ENCODE assay signal across 28 mouse cellular contexts in genomic region chr13:92969579-92969978, GRCm38 (mm10).
"Had no signal": no experiment of that assay in that cellular context is flagged by ENCODE, and none has a peak within 500 bp of the region (broad histone marks: within the 10 kb centered on the region; RNA-seq: fewer than 3 reads in every experiment).

No protein-coding gene starts in this region.

- DNase-seq: gastrocnemius, adult 2 months; gastrocnemius, postnatal 10 days; gastrocnemius, postnatal 36 days; heart, adult 2 months; heart, postnatal 10 days; heart, postnatal 4 days; kidney, adult 18-20 months; kidney, adult 8-10 months; kidney, postnatal 10 days; kidney, postnatal 25 days; kidney, postnatal 4 days; layer of hippocampus, adult 9-11 months; layer of hippocampus, postnatal 36 days; liver; liver, embryonic 13.5 days had no signal

- H3K9ac ChIP-seq: heart, embryonic 12.5 days; hindbrain, embryonic 12.5 days; hindbrain, embryonic 14.5 days; intestine, embryonic 15.5 days; limb, embryonic 12.5 days; liver, embryonic 13.5 days; liver, embryonic 15.5 days had no signal

- H3K9me3 ChIP-seq: heart, embryonic 10.5 days; heart, embryonic 12.5 days; hindbrain, embryonic 10.5 days; hindbrain, embryonic 12.5 days; intestine, embryonic 15.5 days; limb, embryonic 10.5 days; limb, embryonic 12.5 days; liver, embryonic 13.5 days; liver, embryonic 15.5 days had no signal

- H3K27me3 ChIP-seq: heart, embryonic 12.5 days; hindbrain, embryonic 12.5 days; intestine, embryonic 15.5 days; limb, embryonic 12.5 days; liver, embryonic 13.5 days; liver, embryonic 15.5 days had no signal

- H3K4me3 ChIP-seq: gastrocnemius, adult 2 months; heart, adult 2 months; heart, embryonic 10.5 days; heart, embryonic 12.5 days; hindbrain, embryonic 10.5 days; hindbrain, embryonic 12.5 days; intestine, embryonic 15.5 days; limb, embryonic 10.5 days; limb, embryonic 12.5 days; liver, embryonic 13.5 days; liver, embryonic 15.5 days had no signal

- H3K27ac ChIP-seq: gastrocnemius, adult 2 months; heart, adult 2 months; heart, embryonic 10.5 days; hindbrain, embryonic 10.5 days; hindbrain, embryonic 12.5 days; hindbrain, embryonic 14.5 days; intestine, embryonic 15.5 days; limb, embryonic 10.5 days; limb, embryonic 12.5 days; liver, embryonic 13.5 days; liver, embryonic 15.5 days had no signal

- ATAC-seq: hindbrain, embryonic 16.5 days; inflammation-experienced regulatory T-cells, adult 6 months; intestine, embryonic 15.5 days; intestine, postnatal 0 days had no signal

- H3K36me3 ChIP-seq: heart, embryonic 10.5 days; heart, embryonic 12.5 days; hindbrain, embryonic 10.5 days; hindbrain, embryonic 12.5 days; intestine, embryonic 15.5 days; limb, embryonic 10.5 days; limb, embryonic 12.5 days; liver, embryonic 13.5 days; liver, embryonic 15.5 days had no signal

- H3K4me1 ChIP-seq: heart, embryonic 10.5 days; heart, embryonic 12.5 days; hindbrain, embryonic 10.5 days; hindbrain, embryonic 12.5 days; intestine, embryonic 15.5 days; limb, embryonic 10.5 days; limb, embryonic 12.5 days; liver, embryonic 13.5 days; liver, embryonic 15.5 days had no signal

- H3K4me2 ChIP-seq: heart, embryonic 12.5 days; hindbrain, embryonic 12.5 days; hindbrain, embryonic 14.5 days; intestine, embryonic 15.5 days; limb, embryonic 12.5 days; liver, embryonic 11.5 days; liver, embryonic 13.5 days; liver, embryonic 15.5 days had no signal
